Mouse (Mus musculus) WW6 (cell line): Measurements from ENCODE around the gene Ckap2.
"Not testable (repeated sequence)": the region's sequence is repeated elsewhere in the genome, so short reads cannot be mapped to it uniquely, and the experiment has no call there.

Experiments
- DNase-seq: peaks from one replicate; pipeline ENCODE4 v3.0.0-alpha.2; 2013; ENCODE audit warnings: low read depth, low spot score

Ckap2 gene

DNA sequence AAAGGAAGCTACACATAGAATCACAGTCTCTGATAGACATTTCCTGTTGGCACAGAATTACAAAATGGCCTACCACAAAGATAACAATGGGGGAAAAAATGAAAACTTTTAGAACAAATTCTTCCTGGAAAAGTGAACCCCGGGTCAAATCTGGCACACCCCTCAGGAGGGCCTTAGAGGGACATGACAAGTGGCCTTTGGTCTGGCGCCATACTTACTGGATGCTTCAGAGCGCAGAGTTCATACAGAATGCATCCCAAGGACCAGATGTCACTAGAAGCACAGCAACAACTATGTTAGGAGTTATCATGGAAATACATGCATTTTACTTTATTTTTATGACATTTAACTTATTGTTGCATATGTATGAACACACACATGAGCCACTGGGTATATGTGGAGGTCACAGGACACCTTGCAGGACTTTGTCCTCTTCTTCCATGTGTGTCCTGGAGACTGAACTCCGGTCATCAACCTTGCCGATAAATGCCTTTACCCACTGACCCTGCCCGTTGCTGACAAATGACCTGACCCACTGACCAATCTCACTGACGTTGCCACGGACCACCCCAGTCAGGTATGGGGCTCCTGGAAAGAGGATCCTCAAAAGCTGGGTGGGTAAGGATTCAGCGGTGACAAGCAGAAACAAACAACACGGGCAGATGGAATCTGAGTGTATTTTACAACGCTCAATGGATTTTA lies 35.8 kb downstream of the Ckap2 start:
- no peak for DNase-seq

GRCm38 (mm10) chr8:22148367-22148740 lies 37.3 kb downstream of the Ckap2 start:
- DNase-seq: no peak

- no peak for DNase-seq
These were observed 37.8 kb downstream of the Ckap2 start for GRCm38 (mm10) chr8:22147706-22148366.

DNA sequence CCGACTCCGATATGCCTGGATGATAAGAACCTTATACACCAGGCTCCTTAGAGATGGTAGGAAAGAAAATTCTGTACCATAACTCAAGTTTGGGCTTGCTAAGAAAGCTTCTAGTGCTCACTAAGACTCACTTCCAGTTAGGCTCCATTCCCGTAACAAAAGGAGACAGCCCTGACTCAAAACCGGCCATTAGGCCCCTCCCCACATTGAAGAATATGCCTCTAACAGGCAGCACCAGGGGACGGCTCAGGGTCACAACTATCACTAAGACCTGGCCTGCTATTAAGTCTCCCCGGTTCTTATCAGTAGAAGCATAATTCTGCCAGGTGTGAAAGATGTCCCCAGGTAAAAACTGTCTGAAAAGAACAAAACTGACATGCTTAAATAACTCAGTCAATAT lies 39.8 kb downstream of the Ckap2 start:
- no peak for DNase-seq

DNA sequence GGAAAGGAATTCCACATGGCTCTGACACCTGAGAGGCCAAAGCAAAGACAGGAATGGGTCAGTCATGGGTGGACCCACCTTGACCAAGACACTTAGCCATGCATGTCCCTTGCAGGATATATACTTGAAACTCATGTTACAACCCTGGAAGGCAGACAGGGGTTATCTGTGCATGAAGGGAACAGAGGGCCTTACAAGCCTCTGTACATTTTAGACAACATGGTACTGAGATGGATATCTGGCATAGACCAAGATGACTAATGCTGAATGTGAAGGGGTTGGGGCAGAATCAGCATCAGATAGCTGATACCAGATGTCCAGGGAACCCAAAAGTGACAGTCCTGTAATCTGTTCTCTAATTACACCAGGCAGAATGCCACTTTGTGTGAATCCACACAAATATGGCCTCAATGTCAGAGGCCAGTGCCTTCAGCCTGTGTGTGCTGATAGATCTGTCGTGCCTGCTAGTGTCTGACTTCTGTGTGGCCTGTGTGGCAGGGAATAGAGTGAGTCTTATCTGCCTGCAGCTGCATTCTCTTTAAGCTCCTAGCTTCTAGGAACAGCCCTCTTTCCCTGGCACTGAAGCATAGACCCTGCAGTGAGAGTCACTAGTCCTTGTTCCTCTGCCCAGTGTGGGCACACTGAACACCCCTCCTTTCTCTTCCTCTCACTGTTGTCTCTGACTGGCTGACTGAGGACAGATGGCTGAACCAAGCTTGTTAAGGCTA lies 41.7 kb downstream of the Ckap2 start:
- DNase-seq: no peak

DNA sequence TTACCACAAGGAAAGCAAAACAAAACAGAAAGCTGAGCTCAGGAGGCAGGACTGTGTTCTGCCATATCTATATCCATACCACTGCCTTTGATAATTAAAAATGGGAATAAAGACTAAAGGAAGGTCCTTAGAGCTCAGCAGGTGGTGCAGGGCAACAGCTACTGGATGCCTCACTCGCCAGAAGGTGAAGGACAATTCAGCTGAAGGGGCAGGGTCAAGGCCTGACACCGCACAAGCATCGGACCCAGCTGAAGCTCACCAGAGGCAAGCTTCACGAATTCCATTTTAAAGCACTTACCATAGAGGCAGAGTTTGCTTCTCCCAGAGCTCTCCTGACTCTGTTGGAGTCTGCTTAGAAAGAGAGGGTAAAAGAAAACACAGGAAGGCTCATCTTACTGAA lies 43.0 kb downstream of the Ckap2 start:
- DNase-seq: no peak

DNA sequence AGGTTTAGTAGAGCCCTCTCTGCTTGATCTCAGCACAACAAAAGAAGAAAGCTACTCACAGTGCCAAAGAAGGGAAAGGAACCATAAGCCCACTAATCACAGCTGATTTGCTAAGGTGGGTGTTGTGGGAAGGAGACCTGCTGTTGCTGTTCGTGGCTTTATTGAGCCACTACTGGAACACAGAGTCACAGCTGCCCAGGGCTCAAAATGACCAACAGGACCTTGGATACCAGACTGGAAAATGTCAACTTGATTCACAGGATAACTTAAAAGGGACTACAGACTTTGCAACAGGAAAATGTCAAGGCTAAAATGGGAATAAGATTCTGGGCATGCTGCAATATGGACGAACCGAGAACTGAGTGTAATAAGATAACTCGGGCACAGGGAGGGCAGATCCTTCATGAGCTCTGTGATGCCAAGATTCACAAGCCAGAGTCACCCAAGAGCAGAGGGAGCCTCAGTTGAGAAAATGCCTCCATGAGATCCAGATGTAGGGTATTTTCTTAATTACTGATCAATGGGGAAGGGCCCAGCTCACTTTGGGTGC lies 43.7 kb downstream of the Ckap2 start:
- DNase-seq: no peak

- not testable (repeated sequence) for DNase-seq
These were observed 49.2 kb downstream of the Ckap2 start for GRCm38 (mm10) chr8:22136462-22136861.

GRCm38 (mm10) chr8:22134750-22135135 lies 50.9 kb downstream of the Ckap2 start:
- DNase-seq: no peak

- no peak for DNase-seq
These were observed 51.4 kb downstream of the Ckap2 start for GRCm38 (mm10) chr8:22134078-22134749.

- no peak for DNase-seq
These were observed 53.6 kb downstream of the Ckap2 start for GRCm38 (mm10) chr8:22132062-22132461.

GRCm38 (mm10) chr8:22124220-22125152 lies 61.1 kb downstream of the Ckap2 start, which contains the start of gene Nek5:
TSS of gene Nek5 (minus strand) at chr8:22125053.
- DNase-seq: peak; percentile 75
